Mouse (Mus musculus) heart, embryonic 12.5 days (tissue): ENCODE data around the gene Prr5. TPM values are rescaled to one million over a fixed set of nuclear protein-coding genes. Genes with fewer than 3 reads are reported as not detected.

Experiments used
- ATAC-seq: fragments of 200-750 bp; cut with Nextera tagmentation; 2 replicates; pipeline ENCODE4 v1.8.0; 2017; ENCODE audit warnings: moderate TSS enrichment, moderate library complexity; ENCODE audit not compliant: insufficient number of reproducible peaks, low FRiP score
- H3K27ac ChIP-seq: fragments of 300-500 bp; sonication (generic); 2 replicates; pipeline ENCODE4 v1.5.1; 2016; ENCODE audit warnings: mild to moderate bottlenecking, moderate library complexity; ENCODE audit not compliant: poor library complexity, severe bottlenecking
- H3K27me3 ChIP-seq: fragments of 300-500 bp; sonication (generic); replicated peaks from 2 replicates; pipeline ENCODE4 v1.6.1; 2016; ENCODE audit warnings: mild to moderate bottlenecking, moderate library complexity
- H3K36me3 ChIP-seq: fragments of 300-500 bp; sonication (generic); 2 replicates; pipeline ENCODE4 v1.6.1; 2016; ENCODE audit warnings: mild to moderate bottlenecking, moderate library complexity
- H3K4me1 ChIP-seq: fragments of 300-500 bp; sonication (generic); replicated peaks from 2 replicates; pipeline ENCODE4 v1.6.1; 2016; ENCODE audit warnings: mild to moderate bottlenecking
- H3K4me2 ChIP-seq: fragments of 300-500 bp; sonication (generic); 2 replicates; pipeline ENCODE4 v1.6.1; 2016; ENCODE audit warnings: mild to moderate bottlenecking, moderate library complexity
- H3K4me3 ChIP-seq: fragments of 300-500 bp; sonication (generic); 2 replicates; pipeline ENCODE4 v1.5.1; 2016; ENCODE audit warnings: mild to moderate bottlenecking
- H3K9ac ChIP-seq: fragments of 300-500 bp; sonication (generic); 2 replicates; pipeline ENCODE4 v1.6.1; 2016; ENCODE audit warnings: mild to moderate bottlenecking, moderate library complexity
- H3K9me3 ChIP-seq: fragments of 300-500 bp; sonication (generic); replicated peaks from 2 replicates; pipeline ENCODE4 v1.6.1; 2016; ENCODE audit warnings: mild to moderate bottlenecking, moderate library complexity
- WGBS: fragments of 180-500 bp; shearing (Covaris S2); methylation state at CpG from one replicate; pipeline ENCODE4 v1.1.7; 2016; 5-methylcytosine and 5-hydroxymethylcytosine counted together
- polyA plus RNA-seq: library from polyadenylated mRNA; unstranded; fragments of >200 nt; fragmentation: Nextera tagmentation; extraction: Ambion mirVana; gene quantifications from 2 replicates; pipeline ENCODE4 v1.2.1, GENCODE M21; 2016

The Prr5 gene
- polyA plus RNA-seq, 1 experiment from 2014 or later = 23.1 TPM

GRCm38 (mm10) chr15:84697611-84698011 is 28.2 kb downstream of the Prr5 start:
- H3K4me2 ChIP-seq = no peak overlapping the region
- 69% methylated on average over 11 of the region's 11 CpGs for WGBS
- peaks cover 59% of the 10 kb centered on the region for H3K36me3 ChIP-seq
- H3K4me3 ChIP-seq = no peak overlapping the region
- no peak overlapping the region for H3K27ac ChIP-seq
- H3K9me3 ChIP-seq = no peaks in the 10 kb centered on the region
- H3K27me3 ChIP-seq = no peaks in the 10 kb centered on the region
- peaks cover 27% of the 10 kb centered on the region for H3K4me1 ChIP-seq
- H3K9ac ChIP-seq = 0 out of 2 replicates have a peak overlapping the region, but pooled peaks have one; percentile 20
- no peak for ATAC-seq

GRCm38 (mm10) chr15:84698189-84698588 is 28.8 kb downstream of the Prr5 start:
- no peak overlapping the region for H3K4me3 ChIP-seq
- H3K27ac ChIP-seq = no peak overlapping the region
- WGBS = 75% methylated on average over 2 of the region's 2 CpGs
- H3K36me3 ChIP-seq = peaks cover 59% of the 10 kb centered on the region
- no peak overlapping the region for H3K9ac ChIP-seq
- no peak overlapping the region for H3K4me2 ChIP-seq
- no peaks in the 10 kb centered on the region for H3K9me3 ChIP-seq
- peaks cover 27% of the 10 kb centered on the region for H3K4me1 ChIP-seq
- no peaks in the 10 kb centered on the region for H3K27me3 ChIP-seq
- ATAC-seq = no peak

- Histone ChIP-seq H3K9ac (no peak overlapping the region), H3K36me3 (peaks cover 44% of the 10 kb centered on the region), H3K4me3 (no peak overlapping the region), H3K4me1 (peaks cover 27% of the 10 kb centered on the region), H3K27ac (no peak overlapping the region), H3K27me3 (no peaks in the 10 kb centered on the region), H3K9me3 (no peaks in the 10 kb centered on the region), H3K4me2 (no peak overlapping the region)
- no peak for ATAC-seq
- WGBS = 44% methylated on average over 6 of the region's 6 CpGs
Observed at GRCm38 (mm10) chr15:84700147-84700794, 30.9 kb downstream of the Prr5 start.

- Histone ChIP-seq H3K9ac (no peak overlapping the region), H3K27me3 (no peaks in the 10 kb centered on the region), H3K4me3 (no peak overlapping the region), H3K4me1 (peaks cover 13% of the 10 kb centered on the region), H3K36me3 (peaks cover 41% of the 10 kb centered on the region), H3K4me2 (no peak overlapping the region), H3K9me3 (no peaks in the 10 kb centered on the region), H3K27ac (no peak overlapping the region)
- 25% methylated on average over 4 of the region's 4 CpGs for WGBS
- peak; percentile 15; the same call in 1 of the 2 replicates for ATAC-seq
Observed at GRCm38 (mm10) chr15:84701947-84702346, 32.5 kb downstream of the Prr5 start.

- H3K9ac ChIP-seq = no peak overlapping the region
- H3K36me3 ChIP-seq = peaks cover 38% of the 10 kb centered on the region
- no peak for ATAC-seq
- no peak overlapping the region for H3K4me2 ChIP-seq
- peaks cover 6% of the 10 kb centered on the region for H3K4me1 ChIP-seq
- H3K27me3 ChIP-seq = no peaks in the 10 kb centered on the region
- 87% methylated on average over 29 of the region's 29 CpGs for WGBS
- H3K9me3 ChIP-seq = no peaks in the 10 kb centered on the region
- no peak overlapping the region for H3K4me3 ChIP-seq
- H3K27ac ChIP-seq = no peak overlapping the region
Observed at GRCm38 (mm10) chr15:84702391-84703345, 33.2 kb downstream of the Prr5 start.

- Histone ChIP-seq H3K4me3 (no peak overlapping the region), H3K27ac (no peak overlapping the region), H3K4me2 (no peak overlapping the region), H3K9ac (no peak overlapping the region), H3K4me1 (peaks cover 6% of the 10 kb centered on the region), H3K27me3 (no peaks in the 10 kb centered on the region), H3K36me3 (peaks cover 36% of the 10 kb centered on the region), H3K9me3 (no peaks in the 10 kb centered on the region)
- 82% methylated on average over 7 of the region's 7 CpGs for WGBS
- no peak for ATAC-seq
Observed at GRCm38 (mm10) chr15:84703992-84704391, 34.6 kb downstream of the Prr5 start.

- 78% methylated on average over 6 of the region's 6 CpGs for WGBS
- Histone ChIP-seq H3K4me3 (no peak overlapping the region), H3K27me3 (no peaks in the 10 kb centered on the region), H3K9me3 (no peaks in the 10 kb centered on the region), H3K27ac (no peak overlapping the region), H3K4me1 (peaks cover 6% of the 10 kb centered on the region), H3K9ac (no peak overlapping the region), H3K4me2 (no peak overlapping the region), H3K36me3 (peaks cover 23% of the 10 kb centered on the region)
- no peak for ATAC-seq
Observed at GRCm38 (mm10) chr15:84705351-84705901, 36.0 kb downstream of the Prr5 start.

GRCm38 (mm10) chr15:84706983-84707619 is 37.7 kb downstream of the Prr5 start:
- peaks cover 10% of the 10 kb centered on the region for H3K4me1 ChIP-seq
- 53% methylated on average over 6 of the region's 6 CpGs for WGBS
- no peak overlapping the region for H3K4me2 ChIP-seq
- H3K9me3 ChIP-seq = no peaks in the 10 kb centered on the region
- H3K27me3 ChIP-seq = no peaks in the 10 kb centered on the region
- no peak overlapping the region for H3K4me3 ChIP-seq
- peaks cover 15% of the 10 kb centered on the region for H3K36me3 ChIP-seq
- H3K9ac ChIP-seq = no peak overlapping the region
- ATAC-seq = no peak
- H3K27ac ChIP-seq = no peak overlapping the region

- no peak overlapping the region for H3K9ac ChIP-seq
- H3K27ac ChIP-seq = peak overlapping the region; percentile 77
- WGBS = 41% methylated on average over 14 of the region's 14 CpGs
- H3K9me3 ChIP-seq = no peaks in the 10 kb centered on the region
- H3K27me3 ChIP-seq = no peaks in the 10 kb centered on the region
- H3K4me2 ChIP-seq = no peak overlapping the region
- H3K36me3 ChIP-seq = no peaks in the 10 kb centered on the region
- H3K4me1 ChIP-seq = peaks cover 33% of the 10 kb centered on the region
- peak; percentile 69 for ATAC-seq
- H3K4me3 ChIP-seq = no peak overlapping the region
Observed at GRCm38 (mm10) chr15:84712566-84713405, 43.4 kb downstream of the Prr5 start.

GRCm38 (mm10) chr15:84714730-84715129 is 45.3 kb downstream of the Prr5 start:
- no peaks in the 10 kb centered on the region for H3K36me3 ChIP-seq
- peak overlapping the region; percentile 33; the same call in 1 of the 2 replicates for H3K9ac ChIP-seq
- peak; percentile 79 for ATAC-seq
- peak overlapping the region; percentile 24 for H3K4me3 ChIP-seq
- under 1% methylated on average over 17 of the region's 17 CpGs for WGBS
- H3K27ac ChIP-seq = peak overlapping the region; percentile 77
- no peaks in the 10 kb centered on the region for H3K9me3 ChIP-seq
- peak overlapping the region; percentile 58 for H3K4me2 ChIP-seq
- H3K4me1 ChIP-seq = peaks cover 37% of the 10 kb centered on the region
- H3K27me3 ChIP-seq = peaks cover 11% of the 10 kb centered on the region; the same call in 1 of the 2 replicates
